Mouse (Mus musculus) kidney, adult 10 weeks (tissue): ENCODE data around the gene Fryl. TPM values are rescaled to one million over a fixed set of nuclear protein-coding genes. Genes with fewer than 3 reads are reported as not detected.

Source experiments
- polyA plus RNA-seq: library from polyadenylated mRNA; stranded (reverse); fragments of 350-450 nt; fragmentation: Illumina TruSeq; extraction: RNeasy Lipid Tissue Mini Kit (QIAGEN cat#74804); gene quantifications from one replicate; pipeline ENCODE4 v1.2.3, GENCODE M21; 2014; ENCODE audit warnings: low read depth, low replicate concordance

The Fryl gene
- 37.1 TPM for polyA plus RNA-seq

DNA sequence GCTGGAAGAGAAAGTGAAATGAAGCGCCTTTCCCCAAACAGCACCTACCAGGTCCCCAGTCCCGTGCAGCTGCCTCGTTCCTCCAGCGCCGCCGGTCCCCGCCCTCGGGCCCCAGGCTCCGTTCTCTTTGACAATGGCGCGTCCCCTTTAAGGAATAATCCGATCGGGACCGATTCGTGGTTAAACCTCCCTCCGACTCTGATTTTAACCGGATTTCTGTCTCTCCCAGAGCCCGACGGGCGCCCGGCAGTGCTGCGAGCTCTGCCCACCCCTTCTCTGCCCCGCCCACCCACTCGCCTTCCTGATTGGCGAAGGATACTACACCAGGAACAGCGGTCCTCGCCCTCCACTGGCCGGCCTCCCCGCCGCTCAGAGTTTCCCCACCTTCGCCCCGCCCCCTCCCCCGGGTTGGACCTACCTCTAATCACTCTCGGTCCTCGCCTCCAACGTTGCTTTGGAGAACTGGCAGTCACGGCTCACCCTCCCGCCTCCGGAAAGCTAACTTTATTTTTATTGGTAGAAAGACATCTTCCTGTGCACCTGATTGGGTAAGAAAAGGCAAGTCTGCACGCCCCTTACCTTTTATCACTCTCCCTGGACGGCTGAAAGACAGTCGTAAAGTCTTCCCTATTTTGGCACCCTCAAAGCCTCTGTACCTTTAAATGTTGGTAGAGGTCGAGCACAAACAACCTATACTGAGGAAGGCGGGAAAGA lies at the start of gene Fryl:
Gene Fryl, minus strand, starts transcription at position 268 of the 714 bp plus-strand sequence.

GRCm38 (mm10) chr5:73292502-73293457 lies 36.4 kb upstream of the Fryl start, which contains the start of gene Ociad1:
Gene Ociad1, plus strand, starts transcription at chr5:73292784.

GRCm38 (mm10) chr5:73006784-73007581 lies 249.4 kb downstream of the Fryl start, which contains the start of gene Slc10a4:
Gene Slc10a4, plus strand, starts transcription at chr5:73006883.

GRCm38 (mm10) chr5:72974602-72975001 lies 281.8 kb downstream of the Fryl start, which contains the start of gene Gm10135:
Gene Gm10135, minus strand, starts transcription at chr5:72974702.

Other genes starting within 250 kb of the Fryl start
- not detected for gene Slc10a4, start 249.7 kb downstream of the Fryl start, polyA plus RNA-seq
- gene Ociad1, start 36.2 kb upstream of the Fryl start, polyA plus RNA-seq = 510 TPM
- gene Ociad2, start 84.4 kb upstream of the Fryl start, polyA plus RNA-seq = 12.1 TPM
- 38.1 TPM for gene Cwh43, start 149.5 kb upstream of the Fryl start, polyA plus RNA-seq
- 76.3 TPM for gene Dcun1d4, start 224.4 kb upstream of the Fryl start, polyA plus RNA-seq